Mouse (Mus musculus) liver (tissue): ENCODE measurements around the gene Cald1.

Source experiments
- DNase-seq: peaks from one replicate; pipeline ENCODE4 v3.0.0-alpha.2; 2020; ENCODE audit warnings: mixed read lengths

Gene Cald1

DNA sequence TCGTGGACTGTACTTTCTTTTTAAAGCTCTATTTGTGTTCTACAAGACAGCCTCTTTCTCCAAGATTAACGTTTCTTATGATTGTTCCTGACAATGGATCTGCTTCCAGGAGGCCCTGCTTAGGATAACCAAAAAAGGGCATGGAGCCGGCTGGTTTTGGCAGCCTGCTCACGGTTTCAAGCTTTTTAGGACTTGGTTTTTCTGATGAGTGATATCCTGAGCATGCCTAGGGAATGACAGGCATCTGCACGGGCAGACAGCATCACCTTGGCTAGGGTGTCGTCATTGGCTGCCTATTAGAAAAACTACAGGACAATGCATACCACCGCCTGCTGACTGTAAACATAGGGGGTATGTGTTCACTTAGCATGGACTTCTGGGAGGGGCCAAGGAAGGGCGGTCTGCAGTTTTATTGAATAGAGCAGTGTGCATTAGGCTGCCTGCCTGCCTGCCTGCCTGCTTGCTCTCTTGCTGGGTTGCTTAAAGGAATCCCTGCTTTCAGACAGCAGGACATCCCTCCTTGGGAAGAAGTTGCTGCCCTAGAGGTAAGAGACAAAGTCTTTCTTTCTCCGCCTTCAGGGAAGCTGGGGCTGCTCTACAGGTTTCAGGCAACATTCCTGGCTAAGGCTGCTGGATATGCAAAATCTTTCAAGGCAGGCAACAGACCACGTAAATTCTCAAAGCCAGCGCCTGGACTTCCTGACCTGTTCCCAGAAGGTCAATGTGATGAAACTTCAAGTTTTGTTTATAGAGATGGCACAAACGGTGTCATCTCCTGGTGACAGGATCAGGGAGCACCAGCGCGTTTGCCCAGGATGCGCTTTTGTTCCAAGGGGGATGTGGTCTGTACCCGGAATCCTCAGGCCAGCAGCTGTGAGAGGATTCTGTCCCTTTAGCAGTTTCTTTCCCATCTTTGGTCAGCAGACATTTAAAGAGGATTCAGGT lies at the start of gene Cald1:
Gene Cald1 (plus strand): TSS at position 380 of the 945 bp plus-strand sequence.
- peak; percentile 36 for DNase-seq

DNA sequence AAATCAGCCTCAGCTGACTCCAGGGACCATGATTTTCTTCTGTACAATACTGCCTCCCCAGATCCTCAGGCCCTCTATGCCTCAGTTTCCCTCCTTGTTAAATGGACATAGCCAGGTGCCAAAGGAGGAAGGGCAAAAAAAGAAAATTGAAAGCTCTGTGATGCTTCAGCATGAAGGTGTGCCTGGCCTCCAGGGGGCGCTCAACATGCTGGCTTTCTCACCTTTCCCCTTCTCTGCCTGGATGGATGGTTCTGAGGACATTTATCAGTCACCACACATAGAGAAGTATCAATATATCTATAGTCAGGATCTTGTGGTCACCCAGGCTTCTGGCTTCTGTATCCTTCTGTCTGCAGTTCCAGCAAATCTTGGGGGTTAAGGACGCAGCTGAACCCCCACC lies 49.3 kb upstream of the Cald1 start:
- peak; percentile 74 for DNase-seq

DNA sequence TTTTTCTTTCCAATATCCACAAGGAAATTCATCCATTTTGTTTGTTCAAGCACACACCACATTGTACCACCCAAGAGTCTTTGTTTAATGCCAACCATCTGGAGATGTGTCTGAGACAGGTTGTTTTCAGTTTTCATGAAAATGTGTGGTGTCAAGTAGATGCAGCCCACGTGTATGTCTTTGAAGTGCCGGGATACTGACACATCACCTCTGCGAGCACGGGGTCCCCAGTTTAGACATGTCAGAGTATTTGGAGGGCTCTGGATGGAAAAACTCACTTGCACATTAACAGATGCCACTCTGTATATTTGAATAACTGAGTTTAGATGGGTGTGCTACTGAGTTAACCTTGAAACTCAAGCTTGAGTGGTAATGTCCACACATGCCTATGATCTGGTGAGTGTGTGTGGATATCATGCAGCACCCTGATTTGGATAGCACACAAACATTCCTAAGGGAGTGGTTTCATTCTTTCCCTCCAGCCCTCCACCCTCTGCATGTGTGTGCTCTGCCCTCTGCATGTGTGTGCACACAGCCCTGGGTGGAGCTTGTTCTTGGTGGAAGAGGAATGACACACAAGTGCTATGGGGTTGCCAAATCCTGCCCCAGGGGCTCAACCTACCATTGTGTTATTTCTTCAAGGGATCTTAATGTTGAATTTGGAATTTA lies 45.7 kb upstream of the Cald1 start:
- no peak for DNase-seq

DNA sequence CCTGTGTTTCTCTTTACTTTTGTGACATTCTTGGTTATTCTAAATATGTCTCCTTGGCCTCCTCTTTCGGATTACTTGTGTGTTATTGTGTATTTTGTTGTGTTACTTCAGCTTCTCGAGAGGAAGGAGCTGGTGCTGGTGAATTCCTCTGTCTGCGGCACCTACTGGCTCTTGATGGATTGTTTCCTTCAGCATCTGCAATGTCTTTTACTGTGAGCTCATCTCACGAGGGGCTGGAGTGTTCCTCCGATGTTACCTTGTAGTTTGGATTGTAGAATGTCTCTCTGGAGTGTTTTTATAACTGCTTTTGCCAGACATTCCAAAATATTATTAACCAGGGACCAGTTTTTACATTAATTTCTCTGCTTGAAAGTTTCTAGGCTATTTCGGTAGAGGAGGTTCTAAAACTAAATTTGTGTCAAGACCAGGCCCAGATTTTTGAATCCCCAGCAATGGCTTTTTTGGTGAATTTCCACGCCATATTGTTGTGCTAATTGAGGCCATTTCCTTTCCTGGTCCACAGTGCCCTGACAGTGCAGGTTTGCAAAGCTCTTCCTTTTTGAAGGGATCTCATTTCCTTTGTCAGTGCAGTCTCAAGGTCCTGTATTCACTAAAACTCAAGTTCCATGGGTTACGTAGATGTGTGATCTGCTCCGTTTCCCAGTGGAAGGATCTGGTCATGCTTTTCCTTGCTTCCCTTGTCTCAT lies 43.9 kb upstream of the Cald1 start:
- DNase-seq, result no peak

DNA sequence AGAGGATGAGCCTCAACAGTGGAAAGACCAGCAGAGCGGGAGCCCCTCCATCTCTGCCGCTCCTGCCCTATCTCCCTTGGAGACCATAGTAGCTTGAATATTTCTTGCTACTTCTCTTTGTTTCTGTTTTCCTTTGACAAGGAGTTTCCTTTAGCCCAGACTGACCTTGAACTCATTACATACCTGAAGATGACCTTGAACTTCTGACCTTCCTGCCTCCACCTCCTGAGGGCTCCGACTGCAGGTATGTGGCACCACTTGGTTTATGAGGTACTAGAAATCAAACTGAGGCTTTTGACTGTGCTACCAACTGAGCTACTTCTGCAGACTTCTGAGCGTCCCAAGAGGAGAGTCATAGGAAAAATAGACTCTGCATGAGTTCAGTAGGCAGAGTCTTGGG lies 38.8 kb upstream of the Cald1 start:
- no peak for DNase-seq

DNA sequence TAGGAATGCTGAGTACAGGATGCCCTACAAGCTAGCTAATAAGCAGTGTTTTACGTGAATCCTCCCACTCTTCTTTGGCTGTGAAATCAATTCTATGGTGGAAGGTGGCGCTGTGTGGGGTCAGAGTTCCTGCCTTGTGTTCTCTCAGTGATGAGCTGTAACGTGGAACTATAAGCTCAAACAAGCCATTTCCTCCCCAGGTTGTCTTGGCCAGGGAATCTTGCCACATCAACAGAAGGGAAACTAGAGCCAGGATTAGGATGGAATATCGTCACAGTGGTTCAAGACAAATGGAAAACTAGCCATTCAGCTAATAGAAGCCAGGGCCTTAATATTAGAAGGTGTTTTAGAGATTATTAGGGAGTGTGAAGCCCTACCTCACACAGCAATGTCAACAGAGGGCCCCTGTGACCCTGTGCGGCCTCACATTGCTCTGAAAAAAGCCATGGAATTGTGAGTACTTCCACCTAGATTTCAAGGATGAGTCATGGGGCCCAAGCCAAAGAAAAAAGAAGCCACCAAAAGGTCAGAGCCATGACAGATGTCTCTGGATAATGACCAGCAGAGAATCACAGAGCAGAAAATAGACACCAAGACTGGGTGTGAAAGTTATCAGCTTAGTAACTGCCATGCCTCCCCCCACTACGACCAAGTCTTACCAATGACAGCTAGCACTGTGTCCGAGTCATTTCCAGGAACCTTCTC lies 33.0 kb upstream of the Cald1 start:
- no peak for DNase-seq

DNA sequence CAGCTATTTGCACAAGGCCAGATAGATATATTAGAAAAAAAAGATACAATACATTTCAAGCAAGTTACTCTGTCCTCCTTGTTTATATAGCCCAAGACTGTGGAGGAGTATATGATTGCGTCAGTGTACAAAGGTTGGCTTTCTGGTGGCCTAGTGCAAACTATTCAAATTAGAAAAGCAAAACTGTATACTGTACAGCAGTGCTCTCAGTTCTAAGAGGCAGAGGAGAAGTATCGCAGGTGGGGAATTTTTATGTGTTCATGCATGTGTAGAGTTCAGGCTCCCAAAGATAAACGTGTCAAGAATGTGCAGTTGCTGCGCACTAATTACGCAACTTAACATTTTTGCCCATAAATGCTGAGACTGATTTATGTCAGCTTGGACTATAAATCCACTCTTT lies 31.0 kb upstream of the Cald1 start:
- no peak for DNase-seq

DNA sequence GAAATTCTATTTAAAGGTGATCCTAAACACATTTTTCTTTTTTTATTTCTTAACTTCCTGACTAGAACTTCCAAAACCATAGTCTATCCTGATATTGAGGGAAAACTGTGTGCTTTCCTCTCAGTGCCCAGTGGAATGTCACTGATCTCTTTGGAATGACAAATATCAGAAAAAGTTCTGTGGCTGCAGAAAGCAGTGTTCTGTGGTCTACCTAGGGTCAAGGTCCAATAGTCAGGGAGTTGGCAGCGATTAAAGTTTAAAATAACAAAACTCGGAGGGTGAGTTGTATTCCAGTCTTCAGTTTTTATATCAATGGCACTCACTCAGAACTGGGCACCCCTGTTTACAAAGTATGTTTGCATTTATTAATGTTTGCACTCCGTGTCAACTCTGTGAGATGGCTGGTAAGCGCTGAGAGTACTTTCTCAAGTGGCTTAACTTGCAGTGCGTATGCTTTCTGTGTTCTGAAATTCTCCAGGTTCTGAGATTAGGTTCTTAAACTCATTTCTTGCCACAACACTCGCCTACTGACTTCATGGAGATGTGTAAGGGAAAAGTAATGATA lies 18.7 kb upstream of the Cald1 start:
- DNase-seq, result no peak

DNA sequence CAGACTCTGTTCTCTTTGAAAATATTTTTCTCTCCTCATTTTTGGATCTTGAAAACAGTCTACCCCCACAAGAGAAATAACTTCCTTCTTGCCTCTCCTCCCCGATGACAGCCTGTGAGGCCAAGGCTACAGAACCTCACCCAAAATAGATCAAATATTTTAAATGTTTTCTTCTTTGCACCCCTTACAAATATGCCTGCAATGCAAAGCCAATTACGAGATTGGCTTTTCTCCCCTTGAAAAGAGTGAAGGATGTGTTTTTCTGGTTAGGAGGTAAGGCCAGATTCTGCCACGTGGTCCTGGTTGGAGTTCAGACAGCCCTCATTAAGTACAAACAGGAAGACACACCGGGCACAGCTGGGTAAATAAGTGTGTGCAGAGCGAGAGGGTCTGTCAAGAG lies 14.9 kb upstream of the Cald1 start:
- no peak for DNase-seq

DNA sequence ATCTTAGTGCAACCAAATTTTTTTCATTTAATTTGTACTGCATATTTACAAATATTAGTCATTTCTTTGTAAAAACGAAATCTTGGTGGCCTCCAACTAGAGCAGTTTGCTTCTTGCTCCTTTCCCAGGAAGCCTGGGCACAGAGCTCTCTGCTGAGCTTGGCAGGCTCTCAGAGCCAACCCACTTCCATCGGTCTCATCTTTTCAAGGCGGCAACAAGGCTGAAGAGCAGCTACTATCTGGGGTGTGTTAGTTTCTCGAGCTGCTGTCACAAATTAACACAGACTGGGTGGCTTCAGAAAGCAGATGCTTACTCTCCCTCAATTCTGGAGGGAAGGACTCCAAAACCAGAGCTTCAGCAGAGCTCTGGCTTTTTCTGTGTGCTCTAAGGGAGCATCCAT lies 10.2 kb upstream of the Cald1 start:
- DNase-seq, result no peak

DNA sequence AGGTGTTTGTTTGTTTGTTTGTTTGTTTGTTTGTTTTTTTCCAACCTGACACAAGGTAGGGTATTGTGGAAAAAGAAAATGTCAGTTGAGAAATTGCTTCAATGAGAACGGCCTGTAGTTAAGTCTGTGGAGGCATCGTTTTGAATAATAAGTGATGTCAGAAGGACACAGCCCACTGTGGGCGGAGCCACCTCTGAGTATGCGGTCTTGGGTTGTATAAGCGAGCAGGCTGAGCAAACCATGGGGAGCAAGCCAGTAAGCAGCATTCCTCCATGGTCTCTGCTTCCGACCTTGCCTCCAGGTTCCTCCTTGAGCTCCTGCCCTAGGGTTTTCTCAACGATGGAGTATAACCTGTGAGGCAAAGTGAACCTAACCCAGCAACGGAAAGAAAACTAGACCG lies 7.6 kb upstream of the Cald1 start:
- no peak for DNase-seq

DNA sequence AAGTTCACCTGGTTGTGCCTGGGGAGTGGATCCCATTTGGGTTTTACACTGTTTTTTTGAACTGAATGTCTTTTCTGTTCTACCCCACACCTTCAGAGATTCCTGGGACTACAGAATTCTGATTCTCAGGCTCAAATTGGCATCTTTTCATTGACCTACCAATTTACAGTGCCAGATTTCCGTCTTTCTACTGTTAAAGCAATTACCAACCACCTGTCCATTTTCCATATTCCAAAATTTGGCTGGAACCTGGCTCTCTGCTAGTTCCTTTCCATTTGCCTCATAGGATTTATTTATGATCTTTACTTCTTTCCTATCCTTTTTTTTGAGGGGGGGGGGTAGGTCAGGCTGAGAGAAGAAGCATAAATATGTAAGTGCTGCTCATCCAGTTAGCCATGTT lies 4.9 kb upstream of the Cald1 start:
- DNase-seq, result no peak

DNA sequence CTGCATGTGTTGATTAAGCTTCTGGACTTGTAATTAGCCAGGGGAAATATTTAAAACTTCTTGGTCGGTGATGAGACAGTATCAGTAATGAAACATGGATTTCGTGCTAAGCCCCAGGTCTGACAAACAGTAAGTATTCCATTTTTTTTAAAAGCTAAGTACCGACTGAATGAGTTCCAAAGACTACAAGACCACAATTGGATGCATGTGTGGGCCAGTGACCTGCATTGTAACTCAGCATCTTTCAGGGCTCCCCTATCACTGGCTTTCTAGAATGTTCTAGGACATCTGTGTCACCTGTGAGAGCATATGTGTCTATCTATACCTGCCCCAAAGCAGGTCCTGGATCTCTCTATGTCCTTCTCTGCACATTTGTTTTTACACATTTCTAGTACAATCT lies 984 bp upstream of the Cald1 start:
- DNase-seq, result no peak

DNA sequence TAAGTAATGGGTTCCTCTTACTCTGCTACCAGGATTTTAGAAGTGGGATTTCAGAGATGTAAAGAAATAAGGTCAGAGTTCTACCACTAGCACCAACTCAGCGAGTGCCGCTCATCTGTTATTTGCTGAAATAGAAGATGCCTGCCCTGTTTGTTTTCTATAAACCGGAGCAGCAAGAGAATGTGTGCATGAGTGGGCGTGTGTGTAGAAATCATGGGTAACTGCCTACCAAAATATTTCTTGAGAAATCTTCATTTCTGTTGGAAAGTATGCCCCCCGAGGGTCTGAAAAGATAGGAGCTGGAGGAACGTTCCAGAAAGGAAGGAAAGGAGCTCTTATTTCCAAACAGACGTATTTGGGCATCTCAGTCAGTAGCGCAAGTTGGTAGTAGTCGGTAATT lies 871 bp downstream of the Cald1 start:
- DNase-seq, result no peak

DNA sequence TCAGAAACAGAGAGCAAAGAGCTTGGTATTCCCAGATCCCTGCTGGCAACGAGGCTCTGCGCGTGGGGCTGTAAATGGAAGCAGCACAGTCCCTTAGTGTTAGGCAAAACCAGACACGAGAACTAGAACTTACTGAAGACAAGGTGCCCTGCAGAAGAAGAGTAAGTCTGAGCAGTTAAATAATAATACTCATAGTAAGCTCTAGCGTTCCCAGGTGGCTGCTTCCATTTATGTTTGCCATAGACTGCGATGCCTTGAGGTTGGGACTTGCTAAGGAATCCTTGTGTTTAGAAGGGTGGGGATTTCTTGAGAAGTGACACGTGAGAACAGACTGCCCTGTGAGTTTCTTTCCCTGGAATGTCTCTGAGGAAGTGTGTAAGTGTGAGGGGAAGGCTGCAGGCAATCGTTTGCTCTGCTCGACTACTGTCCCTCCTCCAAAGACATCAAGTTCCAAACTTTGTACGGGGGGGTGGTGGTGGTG lies 1.4 kb downstream of the Cald1 start:
- no peak for DNase-seq

DNA sequence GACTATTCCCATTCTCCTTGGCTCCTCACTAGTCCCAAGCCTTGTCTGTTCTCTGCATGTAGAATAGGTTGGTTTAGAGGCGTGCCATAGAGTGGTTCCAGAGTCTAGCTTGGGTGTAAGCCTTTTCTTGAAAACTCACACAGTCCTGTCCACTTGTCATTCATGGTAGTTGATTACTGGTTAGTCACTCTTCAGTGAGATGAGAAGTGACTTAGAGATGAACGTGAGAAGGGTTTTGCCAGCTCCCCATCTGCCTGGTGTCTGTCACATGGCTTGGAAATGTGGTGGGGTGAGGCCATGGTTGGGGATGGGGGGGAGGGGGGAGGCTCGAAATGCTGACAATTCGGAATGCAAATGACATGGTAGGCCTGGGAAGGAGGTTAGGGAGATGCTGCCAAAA lies 2.5 kb downstream of the Cald1 start:
- no peak for DNase-seq

DNA sequence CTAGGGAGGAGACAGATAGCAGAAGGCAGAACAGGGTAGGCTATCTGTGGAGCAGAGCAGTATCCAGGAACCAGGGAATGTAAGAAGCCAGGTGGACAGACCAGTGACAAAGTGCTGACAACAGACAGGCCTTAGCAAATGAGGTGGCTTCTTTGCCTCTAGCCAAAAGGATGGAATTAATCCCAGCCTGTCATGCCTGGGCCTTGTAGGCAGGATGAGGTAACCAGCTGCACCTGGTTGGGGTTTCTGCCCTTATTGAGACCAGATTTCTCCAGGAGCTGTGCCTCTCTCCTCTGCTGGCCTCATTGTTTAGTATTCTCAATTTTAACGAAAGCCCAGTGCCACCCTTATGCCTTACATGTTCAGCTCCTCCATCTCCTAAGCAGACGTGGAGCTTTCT lies 3.8 kb downstream of the Cald1 start:
- no peak for DNase-seq

DNA sequence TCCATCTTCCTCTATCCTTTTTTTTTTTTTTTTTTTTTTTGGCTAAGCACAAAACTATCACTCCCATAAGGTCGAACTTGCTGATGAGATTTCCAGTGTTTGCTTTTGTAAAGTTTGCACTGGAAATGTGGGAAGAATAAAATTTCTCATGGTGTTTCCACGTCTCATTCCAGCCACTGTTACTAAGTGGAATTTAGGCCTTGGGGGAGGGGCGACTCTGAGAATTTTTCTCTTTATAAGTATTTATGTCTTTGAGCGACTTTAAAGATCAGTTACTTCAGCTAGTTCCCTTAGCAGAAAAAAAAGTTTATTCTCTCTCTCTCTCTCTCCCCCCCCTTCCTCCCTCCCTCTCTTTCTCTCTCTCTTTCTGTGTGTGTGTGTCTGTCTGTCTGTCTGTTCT lies 8.1 kb downstream of the Cald1 start:
- DNase-seq, result no peak

DNA sequence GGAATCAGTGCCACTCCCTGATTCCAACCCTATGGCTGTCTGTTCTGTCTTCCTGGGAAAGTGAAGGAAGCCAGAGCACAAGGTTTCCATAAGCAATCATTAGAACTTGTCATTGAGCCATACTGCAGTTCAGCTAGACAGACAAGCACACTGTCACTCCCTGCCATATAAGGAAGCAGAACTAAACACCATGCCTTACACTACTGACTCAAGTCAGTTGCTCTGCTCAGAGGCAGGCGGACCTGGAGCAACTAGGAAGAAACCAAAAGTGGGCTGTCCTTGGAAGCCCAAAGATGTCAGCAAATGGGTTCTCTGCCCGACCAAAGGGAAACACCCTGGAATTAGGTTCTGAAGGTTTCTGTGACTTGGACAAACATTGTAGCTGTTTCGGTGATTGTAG lies 10.3 kb downstream of the Cald1 start:
- DNase-seq, result no peak

DNA sequence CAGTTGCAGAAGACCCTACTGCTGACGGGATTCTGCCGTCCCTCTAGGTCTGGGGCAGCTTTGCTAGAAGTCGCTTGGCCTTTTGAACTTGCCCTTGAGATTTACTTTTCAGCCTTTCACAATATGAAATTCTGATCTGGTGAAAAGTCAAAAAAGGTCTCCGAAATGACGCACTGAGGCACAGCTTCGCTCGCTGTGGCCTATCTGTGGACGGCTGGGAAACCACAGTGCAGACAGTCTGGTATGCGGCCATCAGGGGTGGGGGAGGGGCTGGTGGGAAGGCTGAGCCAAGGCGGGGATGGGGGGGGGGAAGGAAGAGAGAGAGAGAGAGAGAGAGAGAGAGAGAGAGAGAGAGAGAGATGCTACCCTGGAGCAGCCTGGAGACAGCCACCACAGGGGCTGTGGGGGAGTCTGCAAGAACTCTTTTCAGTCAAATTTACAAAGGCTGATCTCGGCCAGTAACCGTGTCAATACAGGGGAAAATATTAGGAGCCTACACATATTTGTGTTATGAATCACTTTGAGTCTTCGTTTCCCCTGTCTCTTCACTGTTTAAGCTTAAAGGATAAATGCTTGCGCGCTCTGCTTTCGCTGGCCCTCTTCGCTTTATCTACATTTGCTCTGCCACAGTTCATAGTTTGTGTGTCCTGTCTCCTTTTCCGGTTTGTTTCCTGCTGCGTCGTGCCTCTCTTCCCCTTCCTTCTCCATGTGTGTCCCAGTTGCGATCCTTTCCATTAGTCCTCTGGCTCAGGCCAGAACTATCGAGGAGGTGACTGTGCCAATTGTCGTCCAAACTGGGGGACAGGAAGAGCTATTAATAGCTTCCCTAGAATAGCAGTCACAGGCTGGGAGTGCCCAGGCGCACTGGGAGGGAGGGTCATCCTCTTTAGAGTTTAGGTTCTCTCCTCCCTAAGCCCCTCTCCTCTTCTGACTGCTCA lies 11.9 kb downstream of the Cald1 start:
- peak; percentile 57 for DNase-seq

DNA sequence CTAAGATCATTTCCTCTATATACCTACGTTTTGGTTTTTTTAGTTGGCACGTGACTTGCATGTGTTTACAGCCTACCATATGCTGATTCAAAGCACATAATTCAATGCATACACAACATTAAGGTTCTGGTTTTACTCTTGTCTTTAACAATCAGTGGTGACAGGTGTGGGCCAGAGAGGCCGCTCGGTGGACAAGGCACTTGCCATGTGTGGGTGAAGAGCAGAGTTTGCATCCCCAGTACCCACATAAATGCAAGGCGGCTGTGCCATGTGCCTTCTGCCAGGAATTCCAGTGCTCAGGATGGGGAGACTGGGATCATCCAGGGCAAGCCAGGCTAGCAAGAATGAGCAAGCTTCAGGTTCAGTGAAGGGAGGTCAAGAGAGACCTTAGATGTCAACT lies 14.8 kb downstream of the Cald1 start:
- DNase-seq, result no peak
